Mouse (Mus musculus) neural tube, embryonic 12.5 days (tissue): ENCODE measurements at regions not wholly inside any gene's neighbourhood (a gene's known extent, or its start where the extent isn't known, plus 50 kb on each side); places are given as distances from the start of the nearest gene placed in this dataset.

Experiments used
- ATAC-seq: fragments of 200-750 bp; cut with Nextera tagmentation; 2 replicates; pipeline ENCODE4 v1.8.0; 2017; ENCODE audit warnings: low read depth, mild to moderate bottlenecking, moderate TSS enrichment, moderate library complexity; ENCODE audit not compliant: low FRiP score
- H3K27ac ChIP-seq: fragments of 300-500 bp; sonication (generic); 2 replicates; pipeline ENCODE4 v1.5.1; 2016
- H3K27me3 ChIP-seq: fragments of 300-500 bp; sonication (generic); replicated peaks from 2 replicates; pipeline ENCODE4 v1.6.1; 2016; ENCODE audit warnings: mild to moderate bottlenecking
- H3K36me3 ChIP-seq: fragments of 300-500 bp; sonication (generic); 2 replicates; pipeline ENCODE4 v1.6.1; 2016; ENCODE audit warnings: mild to moderate bottlenecking
- H3K4me1 ChIP-seq: fragments of 300-500 bp; sonication (generic); 2 replicates; pipeline ENCODE4 v1.6.1; 2016
- H3K4me2 ChIP-seq: fragments of 300-500 bp; sonication (generic); replicated peaks from 2 replicates; pipeline ENCODE4 v1.6.1; 2016; ENCODE audit warnings: mild to moderate bottlenecking
- H3K4me3 ChIP-seq: fragments of 300-500 bp; sonication (generic); 2 replicates; pipeline ENCODE4 v1.5.1; 2016
- H3K9ac ChIP-seq: fragments of 300-500 bp; sonication (generic); 2 replicates; pipeline ENCODE4 v1.6.1; 2016; ENCODE audit warnings: mild to moderate bottlenecking
- H3K9me3 ChIP-seq: fragments of 300-500 bp; sonication (generic); 2 replicates; pipeline ENCODE4 v1.6.1; 2016; ENCODE audit warnings: mild to moderate bottlenecking
- whole genome bisulfite sequencing: fragments of 180-500 bp; shearing (Covaris S2); methylation state at CpG from one replicate; pipeline ENCODE4 v1.1.7; 2016; 5-methylcytosine and 5-hydroxymethylcytosine counted together

DNA sequence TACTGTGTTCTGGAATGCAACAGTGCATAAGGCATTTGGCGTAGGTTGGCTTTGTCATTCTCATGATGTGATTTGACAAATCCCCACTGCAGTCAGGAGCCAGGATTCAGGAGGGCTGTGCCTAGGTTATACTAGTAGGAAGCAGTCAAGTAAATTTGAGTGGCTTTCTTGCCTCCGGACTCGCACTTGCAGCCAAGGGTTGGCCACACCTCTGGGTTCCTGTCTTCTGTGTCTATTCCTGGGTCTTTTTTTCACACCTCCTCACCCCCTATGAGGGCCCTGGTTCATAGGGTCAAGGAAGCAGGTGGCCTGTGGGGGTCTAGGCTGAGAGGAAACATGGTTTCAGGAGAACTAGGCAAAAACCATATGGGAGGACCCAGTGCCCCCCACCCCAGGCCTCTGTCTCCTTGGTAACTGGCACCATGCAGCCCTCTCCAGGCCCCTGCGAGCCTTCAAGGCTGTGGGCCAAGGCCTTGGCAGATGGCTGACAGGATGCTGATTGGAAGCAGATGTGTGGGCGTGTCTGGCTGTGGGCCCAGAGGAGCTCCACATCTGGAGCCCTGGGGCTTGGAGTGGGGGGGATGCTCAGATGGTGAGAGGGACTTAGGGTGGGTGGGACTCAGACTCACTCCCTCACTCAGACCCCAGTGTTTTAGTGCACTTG lies 195.7 kb downstream of the Rgs3 start:
- Histone ChIP-seq H3K36me3 (no peaks in the 10 kb centered on the region), H3K27me3 (no peaks in the 10 kb centered on the region), H3K4me2 (no peak overlapping the region), H3K4me3 (no peak overlapping the region), H3K4me1 (peaks cover 10% of the 10 kb centered on the region; the same call in 1 of the 2 replicates), H3K9ac (no peak overlapping the region), H3K9me3 (no peaks in the 10 kb centered on the region), H3K27ac (no peak overlapping the region)
- peak; percentile 50 for ATAC-seq
- WGBS, result 67% methylated on average over 5 of the region's 5 CpGs

DNA sequence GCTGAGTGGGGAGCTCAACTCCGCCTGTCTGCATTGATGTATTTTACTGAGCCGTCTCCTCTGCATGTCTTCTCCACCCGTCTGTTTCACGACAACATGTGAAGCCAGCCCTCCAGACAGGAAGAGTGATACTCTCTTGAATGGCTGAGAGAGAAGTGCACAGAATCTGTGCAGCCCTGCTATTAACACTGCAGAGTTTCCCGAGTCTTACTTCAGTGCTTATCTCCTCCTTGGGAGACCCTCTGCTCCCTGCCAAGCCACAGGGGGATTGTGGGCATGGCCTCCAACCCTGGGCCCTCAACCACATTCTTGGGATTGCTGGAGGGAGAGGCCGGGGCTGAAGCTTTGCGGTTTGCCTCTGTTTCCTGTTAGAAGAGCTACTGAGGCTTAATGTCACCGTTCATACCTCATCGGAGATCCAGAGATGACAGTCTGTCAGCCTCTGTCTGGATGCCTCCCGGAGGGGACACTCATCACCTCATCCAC lies 197.1 kb downstream of the Rgs3 start:
- H3K4me2 ChIP-seq, result no peak overlapping the region
- no peaks in the 10 kb centered on the region for H3K36me3 ChIP-seq
- no peak overlapping the region for H3K9ac ChIP-seq
- H3K27me3 ChIP-seq, result no peaks in the 10 kb centered on the region
- WGBS, result 67% methylated on average over 10 of the region's 10 CpGs
- no peak overlapping the region for H3K27ac ChIP-seq
- no peak overlapping the region for H3K4me3 ChIP-seq
- no peaks in the 10 kb centered on the region for H3K9me3 ChIP-seq
- peaks cover 13% of the 10 kb centered on the region; the same call in 1 of the 2 replicates for H3K4me1 ChIP-seq
- no peak for ATAC-seq

- 79% methylated on average over 11 of the region's 11 CpGs for WGBS
- no peak overlapping the region for H3K4me2 ChIP-seq
- H3K4me1 ChIP-seq, result peaks cover 7% of the 10 kb centered on the region; the same call in 1 of the 2 replicates
- no peak overlapping the region for H3K9ac ChIP-seq
- no peaks in the 10 kb centered on the region for H3K36me3 ChIP-seq
- H3K9me3 ChIP-seq, result no peaks in the 10 kb centered on the region
- no peak overlapping the region for H3K27ac ChIP-seq
- ATAC-seq, result no peak
- no peak overlapping the region for H3K4me3 ChIP-seq
- no peaks in the 10 kb centered on the region for H3K27me3 ChIP-seq
Measured at GRCm38 (mm10) chr4:62760748-62761604, 201.3 kb downstream of the Rgs3 start.

- Histone ChIP-seq H3K4me2 (no peak overlapping the region), H3K9ac (no peak overlapping the region), H3K27ac (no peak overlapping the region), H3K4me1 (peaks cover 7% of the 10 kb centered on the region; the same call in 1 of the 2 replicates), H3K4me3 (no peak overlapping the region), H3K27me3 (no peaks in the 10 kb centered on the region), H3K9me3 (no peaks in the 10 kb centered on the region), H3K36me3 (no peaks in the 10 kb centered on the region)
- WGBS, result 2% methylated on average over 1 of the region's 1 CpGs
- ATAC-seq, result peak; percentile 66; the same call in 1 of the 2 replicates
Measured at GRCm38 (mm10) chr4:62761672-62762071, 202.0 kb downstream of the Rgs3 start.

DNA sequence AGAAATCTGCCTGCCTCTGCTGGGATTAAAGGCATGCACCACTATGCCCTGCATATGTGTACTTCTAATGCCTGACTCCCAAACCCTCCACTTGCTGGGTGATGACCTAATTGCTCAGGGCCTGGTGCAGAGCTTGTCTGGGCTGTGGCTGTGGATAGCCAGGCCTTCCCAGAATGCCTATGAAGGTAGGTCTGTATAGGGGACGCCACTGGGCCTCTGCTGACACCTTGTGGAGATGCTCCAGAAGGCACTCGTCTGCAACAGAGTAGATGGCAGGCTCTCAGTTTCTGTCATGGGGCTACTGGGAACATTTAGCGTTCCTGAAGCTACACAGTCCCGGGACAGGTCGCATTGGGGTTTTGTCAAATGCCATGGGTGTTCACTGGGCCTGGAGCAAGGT lies 201.4 kb upstream of the Zfp618 start:
- Histone ChIP-seq H3K4me3 (no peak overlapping the region), H3K27me3 (no peaks in the 10 kb centered on the region), H3K4me1 (peaks cover 3% of the 10 kb centered on the region; the same call in 1 of the 2 replicates), H3K36me3 (no peaks in the 10 kb centered on the region), H3K9ac (no peak overlapping the region), H3K4me2 (no peak overlapping the region), H3K9me3 (no peaks in the 10 kb centered on the region), H3K27ac (no peak overlapping the region)
- 17% methylated on average over 5 of the region's 5 CpGs for WGBS
- ATAC-seq, result peak; percentile 89

- ATAC-seq, result peak; percentile 33
Measured at GRCm38 (mm10) chr4:62769469-62770234, 195.7 kb upstream of the Zfp618 start.

GRCm38 (mm10) chr4:62775005-62775609 lies 190.3 kb upstream of the Zfp618 start:
- Histone ChIP-seq H3K4me3 (no peak overlapping the region), H3K36me3 (no peaks in the 10 kb centered on the region), H3K27ac (no peak overlapping the region), H3K27me3 (no peaks in the 10 kb centered on the region), H3K4me1 (no peaks in the 10 kb centered on the region), H3K9me3 (no peaks in the 10 kb centered on the region), H3K9ac (no peak overlapping the region), H3K4me2 (no peak overlapping the region)
- no peak for ATAC-seq
- WGBS, result 86% methylated on average over 10 of the region's 10 CpGs

More at GRCm38 (mm10) chr4:62769469-62770234, 195.7 kb upstream of the Zfp618 start:
- no peaks in the 10 kb centered on the region for H3K4me1 ChIP-seq
- H3K4me2 ChIP-seq, result no peak overlapping the region
- H3K9ac ChIP-seq, result no peak overlapping the region
- H3K27ac ChIP-seq, result no peak overlapping the region
- no peaks in the 10 kb centered on the region for H3K36me3 ChIP-seq
- no peaks in the 10 kb centered on the region for H3K9me3 ChIP-seq
- WGBS, result 67% methylated on average over 10 of the region's 10 CpGs
- no peak overlapping the region for H3K4me3 ChIP-seq
- H3K27me3 ChIP-seq, result no peaks in the 10 kb centered on the region

DNA sequence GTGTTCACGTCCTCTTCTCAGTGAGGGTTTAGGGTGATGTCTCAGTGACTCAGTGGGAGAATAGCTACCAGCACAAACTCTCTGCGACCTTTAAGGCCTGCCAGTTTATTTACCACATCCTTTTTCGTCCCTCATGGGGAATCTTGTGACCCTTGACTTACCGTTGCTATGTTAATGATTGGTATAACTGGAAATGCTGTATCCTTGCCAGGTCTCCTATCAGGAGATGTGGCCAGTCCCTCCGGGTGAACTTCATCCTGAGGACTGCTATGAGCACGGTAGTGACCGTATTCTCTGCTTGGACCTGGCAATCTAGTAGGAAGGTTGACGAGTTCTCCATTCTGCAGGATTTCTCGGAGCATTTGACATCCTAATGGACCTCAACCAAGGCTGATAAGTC lies 188.5 kb upstream of the Zfp618 start:
- Histone ChIP-seq H3K9me3 (no peaks in the 10 kb centered on the region), H3K36me3 (no peaks in the 10 kb centered on the region), H3K4me2 (no peak overlapping the region), H3K27me3 (no peaks in the 10 kb centered on the region), H3K27ac (no peak overlapping the region), H3K4me1 (peaks cover 11% of the 10 kb centered on the region), H3K9ac (no peak overlapping the region), H3K4me3 (no peak overlapping the region)
- no peak for ATAC-seq
- 89% methylated on average over 9 of the region's 9 CpGs for WGBS

GRCm38 (mm10) chr4:62777436-62777835 lies 187.9 kb upstream of the Zfp618 start:
- Histone ChIP-seq H3K36me3 (no peaks in the 10 kb centered on the region), H3K4me2 (no peak overlapping the region), H3K9me3 (no peaks in the 10 kb centered on the region), H3K27ac (no peak overlapping the region), H3K9ac (no peak overlapping the region), H3K4me1 (peaks cover 11% of the 10 kb centered on the region), H3K27me3 (no peaks in the 10 kb centered on the region), H3K4me3 (no peak overlapping the region)
- ATAC-seq, result no peak
- 67% methylated on average over 7 of the region's 7 CpGs for WGBS

- Histone ChIP-seq H3K4me1 (peaks cover 11% of the 10 kb centered on the region), H3K9ac (no peak overlapping the region), H3K4me3 (no peak overlapping the region), H3K4me2 (no peak overlapping the region), H3K27ac (no peak overlapping the region), H3K36me3 (no peaks in the 10 kb centered on the region), H3K27me3 (no peaks in the 10 kb centered on the region), H3K9me3 (no peaks in the 10 kb centered on the region)
- WGBS, result 87% methylated on average over 5 of the region's 5 CpGs
- ATAC-seq, result no peak
Measured at GRCm38 (mm10) chr4:62778621-62779020, 186.8 kb upstream of the Zfp618 start.

GRCm38 (mm10) chr4:62780409-62780808 lies 185.0 kb upstream of the Zfp618 start:
- WGBS, result 4% methylated on average over 15 of the region's 15 CpGs

More at GRCm38 (mm10) chr4:62780409-62780808, 185.0 kb upstream of the Zfp618 start:
- ATAC-seq, result peak; percentile 88
- Histone ChIP-seq H3K4me1 (peaks cover 11% of the 10 kb centered on the region), H3K36me3 (no peaks in the 10 kb centered on the region), H3K4me2 (peak overlapping the region; percentile 64), H3K4me3 (peak overlapping the region; percentile 33), H3K27me3 (0 out of 2 replicates have a peak, but pooled peaks cover 2% of the 10 kb centered on the region), H3K9me3 (no peaks in the 10 kb centered on the region), H3K9ac (peak overlapping the region; percentile 33; the same call in 1 of the 2 replicates), H3K27ac (no peak overlapping the region)
